Mouse (Mus musculus) embryonic fibroblast, embryonic 13.5 days (primary cell): ENCODE measurements around the gene Ablim1.

Source experiments
- CTCF ChIP-seq: IDR thresholded peaks from 2 replicates; pipeline ENCODE4 v1.5.1; 2011; ENCODE audit warnings: mild to moderate bottlenecking, control low read depth, low read length, moderate library complexity, borderline replicate concordance; ENCODE audit not compliant: insufficient read depth
- POLR2A ChIP-seq: IDR thresholded peaks from 2 replicates; pipeline ENCODE4 v1.6.1; 2011; ENCODE audit warnings: low read depth, mild to moderate bottlenecking, control low read depth, low read length, moderate library complexity

DNA sequence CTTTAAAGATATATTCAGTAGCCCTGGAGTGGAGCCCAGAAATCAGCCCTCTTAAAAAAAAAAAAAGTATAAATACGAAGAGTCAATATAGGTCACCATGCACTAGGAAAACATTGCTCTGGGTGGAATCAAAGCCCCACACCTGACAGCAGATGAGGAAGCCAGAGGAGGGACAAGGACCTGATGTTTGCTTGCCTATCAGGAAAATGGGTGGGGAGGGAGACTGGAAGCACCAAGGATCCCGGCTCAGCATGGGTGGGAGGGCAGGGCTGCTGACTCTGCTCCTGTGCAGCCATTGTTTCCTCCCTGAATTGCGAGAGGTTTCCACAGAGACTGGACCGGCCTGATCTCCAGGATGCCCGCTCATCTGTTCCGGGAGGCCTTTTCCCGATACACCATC is 223.4 kb downstream of the Ablim1 start:
- TF ChIP-seq POLR2A (no peak), CTCF (no peak)
